Mouse (Mus musculus) naive thymus-derived CD4-positive, alpha-beta T cell, adult 2 months (primary cell): ENCODE measurements around the gene Psmb5.
A peak's percentile ranks its signal among the peaks of the same experiment; 100 is the strongest.
"Not testable (repeated sequence)": the region's sequence is repeated elsewhere in the genome, so short reads cannot be mapped to it uniquely, and the experiment has no call there.

ENCODE experiments used
- DNase-seq: peaks from one replicate; pipeline ENCODE4 v3.0.0-alpha.2; 2011; ENCODE audit warnings: low read depth

Psmb5 gene

DNA sequence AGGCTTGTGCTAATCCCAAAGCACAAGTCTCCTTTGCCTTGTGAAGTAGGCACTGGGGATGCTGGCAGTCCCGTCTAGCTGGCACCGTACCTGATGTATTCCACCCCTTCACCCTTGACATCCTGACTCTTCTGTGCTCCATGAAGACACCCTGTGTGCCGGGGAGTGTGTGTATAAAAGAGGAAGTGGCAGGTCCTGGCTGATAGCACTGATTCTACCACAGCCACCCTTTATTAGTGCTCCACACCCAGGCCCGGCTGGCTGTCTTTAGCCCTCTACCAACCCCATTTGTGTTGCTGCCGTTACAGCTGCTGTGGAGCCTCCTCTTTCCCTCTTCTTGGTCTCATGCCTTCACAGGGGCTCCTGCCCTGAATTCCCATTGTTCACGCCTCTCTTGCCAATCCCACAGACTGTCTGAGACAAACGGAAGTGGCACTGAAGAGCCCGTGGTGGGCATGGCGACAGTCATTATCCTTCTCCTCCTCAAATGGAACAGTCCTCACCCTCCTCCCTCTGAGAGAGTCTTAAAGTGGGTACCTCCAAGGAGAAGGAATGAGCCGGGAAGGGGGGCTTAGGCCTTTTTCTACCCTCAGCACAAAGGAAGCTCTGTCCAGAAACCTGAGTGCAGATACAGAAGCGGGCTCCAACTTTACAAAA, 12.9 kb upstream of the Psmb5 start:
- no peak for DNase-seq

DNA sequence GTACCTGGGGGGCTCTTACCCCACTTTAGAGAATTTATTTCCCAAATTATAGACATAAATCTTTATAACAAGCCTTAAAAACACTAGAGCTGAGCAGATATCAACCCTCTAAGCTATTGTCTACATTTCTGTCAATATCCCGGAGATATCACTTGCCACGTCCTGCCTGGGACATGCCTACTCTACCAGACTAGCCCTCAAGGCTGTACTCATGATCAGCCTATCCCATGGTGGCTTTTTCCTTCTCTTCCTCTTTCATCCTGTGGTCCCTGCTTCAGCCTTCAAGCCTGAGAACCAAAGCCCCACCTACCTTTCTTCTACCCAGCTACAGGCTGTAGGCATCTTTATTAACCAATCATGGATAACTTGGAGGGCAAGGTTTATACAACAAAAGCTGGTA, 12.0 kb upstream of the Psmb5 start:
- DNase-seq: no peak

DNA sequence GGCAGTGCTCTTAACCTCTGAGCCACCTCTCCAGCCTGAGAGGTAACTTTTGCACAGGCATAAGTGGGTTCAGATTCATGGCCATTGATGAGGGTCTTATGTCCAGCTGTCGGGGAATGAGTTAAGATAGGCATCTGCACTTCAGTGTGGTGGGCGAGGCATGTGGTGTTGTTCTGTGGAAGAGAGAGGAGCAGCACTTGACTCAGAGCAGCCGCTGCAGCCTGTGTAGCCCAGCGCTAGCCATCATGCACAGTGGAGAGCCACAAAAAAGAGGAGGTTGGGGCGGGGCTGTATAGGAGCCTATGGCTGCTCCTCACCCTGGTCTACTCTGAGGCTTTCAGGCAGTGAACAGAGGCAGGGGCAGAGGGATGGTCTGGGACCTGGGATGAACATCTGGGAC, 10.3 kb upstream of the Psmb5 start:
- DNase-seq: no peak

DNA sequence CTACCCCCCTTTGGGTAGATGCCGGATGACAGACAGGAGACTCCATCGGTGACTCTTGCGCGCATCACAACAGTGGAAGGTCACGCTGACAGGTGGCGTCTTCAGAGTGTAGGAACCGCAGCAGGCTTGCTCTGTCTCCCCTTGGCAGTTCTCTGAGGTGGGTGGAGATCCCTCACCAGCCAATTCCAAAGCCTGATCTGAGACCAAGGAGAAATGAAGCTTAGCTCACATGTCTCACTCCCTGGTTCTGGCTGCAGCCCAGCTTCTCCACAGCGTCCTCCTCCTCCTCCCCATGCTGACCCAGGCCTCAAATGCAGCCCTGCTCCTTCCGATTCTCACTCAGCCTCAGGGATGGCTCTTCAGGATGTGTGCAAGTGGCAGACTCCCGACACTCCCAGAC, 7.2 kb upstream of the Psmb5 start:
- no peak for DNase-seq

DNA sequence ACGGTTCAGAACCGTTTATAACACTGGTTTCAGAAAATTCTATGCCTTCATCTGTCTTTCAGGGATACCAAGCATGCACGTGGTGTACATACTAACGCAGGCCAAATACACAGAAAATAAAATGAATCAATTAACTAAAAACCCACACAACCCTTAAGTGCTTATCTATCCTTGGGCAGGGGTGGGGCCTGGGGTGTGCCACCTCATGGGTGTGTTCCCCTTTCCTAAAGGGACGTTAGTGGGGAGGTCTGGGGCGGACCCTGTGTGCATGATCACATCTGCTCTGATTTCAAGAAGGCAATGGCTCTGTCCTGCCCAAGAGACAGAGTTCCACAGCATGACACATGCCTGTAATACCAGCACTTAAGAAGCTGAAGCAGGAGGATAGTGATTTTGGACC, 5.5 kb upstream of the Psmb5 start:
- no peak for DNase-seq

DNA sequence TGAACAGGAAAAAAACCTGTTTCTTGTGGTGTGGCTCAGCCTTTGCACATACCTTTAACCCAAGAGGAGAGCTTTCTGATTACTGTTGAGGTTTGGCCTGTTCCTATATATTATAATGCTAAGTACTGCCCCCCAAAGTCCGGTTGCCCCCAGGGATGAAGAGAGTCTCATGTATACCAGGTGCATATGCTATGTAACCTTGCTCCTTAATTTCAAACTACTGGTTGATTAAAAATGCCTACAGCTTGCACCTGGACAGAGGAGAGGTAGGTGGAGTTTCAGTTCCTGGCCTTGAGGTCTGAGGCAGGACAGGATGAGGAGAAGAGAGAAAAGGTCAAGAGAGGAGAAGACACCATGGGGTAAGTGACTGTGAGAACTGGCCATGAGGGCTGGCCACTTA, 3.3 kb upstream of the Psmb5 start, which contains the start of gene Psmb11:
Gene Psmb11 (plus strand): TSS at position 301 of the 400 bp plus-strand sequence.
- DNase-seq: no peak

DNA sequence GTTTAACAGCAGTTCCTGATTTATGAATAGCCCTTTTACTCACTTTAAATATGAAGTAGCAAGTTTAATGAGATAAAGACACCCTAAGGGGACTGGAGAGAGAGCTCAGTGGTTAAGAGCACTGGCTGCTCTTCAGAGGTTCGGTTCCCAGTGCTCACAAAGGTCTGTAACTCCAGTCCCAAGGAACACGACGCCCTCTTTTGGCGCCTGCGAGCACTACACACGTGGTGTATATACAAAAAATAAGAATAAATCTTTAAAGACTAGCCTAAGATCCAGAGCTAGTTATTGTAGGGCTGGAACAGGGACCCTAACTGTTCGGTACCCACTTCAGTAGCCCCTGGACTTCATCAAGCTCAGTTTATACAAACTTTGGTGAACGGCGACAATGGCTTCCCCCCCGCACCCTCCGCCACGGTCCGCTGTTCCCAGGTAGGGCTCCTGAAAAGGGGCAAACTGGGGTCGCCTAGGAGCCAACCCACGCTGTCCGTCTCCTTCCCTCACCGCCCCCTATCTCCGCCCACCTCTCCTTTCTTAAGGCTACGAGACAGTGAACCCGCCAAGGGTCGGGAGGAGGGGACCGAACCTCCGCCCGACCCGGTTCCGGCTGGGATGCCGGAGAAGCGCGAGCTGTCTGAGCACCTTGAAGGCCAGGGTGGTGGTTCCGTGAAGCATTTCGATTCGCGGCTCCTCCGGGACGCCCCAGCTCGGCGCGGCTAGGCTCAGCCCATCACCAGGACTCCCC, 498 bp downstream of the Psmb5 start:
- DNase-seq: peak; percentile 68

DNA sequence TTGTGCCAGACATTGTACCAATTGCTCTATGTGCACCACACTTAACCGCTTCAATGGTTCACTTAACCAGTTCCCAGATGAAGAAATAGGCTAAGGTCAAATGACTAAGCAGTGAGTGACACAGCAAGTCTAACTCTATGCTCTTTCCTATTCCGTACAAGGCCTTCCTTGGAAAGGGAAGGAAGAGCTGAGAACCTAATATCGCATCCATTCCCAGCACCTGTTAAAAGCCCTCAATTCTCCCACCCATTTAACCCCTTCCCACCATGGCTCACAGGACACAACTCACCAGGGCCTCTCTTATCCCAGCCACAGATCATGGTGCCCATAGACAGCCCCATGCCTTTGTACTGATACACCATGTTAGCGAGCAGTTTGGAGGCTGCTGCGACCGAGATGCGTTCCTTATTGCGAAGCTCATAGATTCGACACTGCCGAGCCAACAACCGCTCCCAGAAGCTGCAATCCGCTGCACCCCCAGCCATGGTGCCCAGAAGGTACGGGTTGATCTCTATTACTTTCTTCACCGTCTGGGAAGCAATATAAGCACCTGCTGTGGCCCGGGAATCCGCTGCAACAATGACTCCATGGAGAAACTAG, 1.5 kb downstream of the Psmb5 start:
- no peak for DNase-seq

DNA sequence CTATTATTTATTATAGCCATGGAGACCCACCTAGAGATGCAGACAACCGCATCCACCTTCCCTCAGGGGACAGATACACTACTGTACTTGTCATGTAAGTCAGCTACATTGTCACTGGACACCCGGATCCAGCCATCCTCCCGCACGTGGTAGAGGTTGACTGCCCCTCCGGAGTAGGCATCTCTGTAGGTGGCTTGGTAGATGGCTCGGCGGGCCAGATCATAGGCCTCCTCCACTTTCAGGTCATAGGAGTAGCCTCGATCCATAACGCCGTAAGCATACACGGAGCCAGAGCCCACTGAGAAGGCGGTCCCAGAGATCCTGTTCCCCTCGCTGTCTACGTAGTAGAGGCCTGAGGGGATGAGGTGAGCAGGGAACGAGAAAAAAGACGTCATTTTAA, 3.7 kb downstream of the Psmb5 start:
- DNase-seq: not testable (repeated sequence)

DNA sequence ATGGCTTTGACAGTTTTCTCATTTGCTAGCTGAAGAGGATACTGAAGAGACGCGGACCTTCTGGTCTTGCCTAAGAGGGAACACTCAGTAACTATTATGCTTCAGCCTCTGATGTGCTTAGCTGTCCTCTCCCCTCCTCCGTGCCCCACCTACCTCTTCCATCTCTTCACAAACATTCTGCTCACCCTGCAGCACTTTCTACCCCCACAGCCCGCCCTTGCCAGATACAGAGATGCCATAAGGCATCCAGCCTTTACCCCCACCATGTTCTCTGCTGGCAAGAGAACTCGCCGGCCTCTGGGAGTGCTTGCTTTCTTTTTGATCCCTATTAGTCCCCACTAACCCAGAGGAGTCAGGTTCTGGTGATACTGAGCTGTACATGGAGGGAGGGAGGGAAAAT, 7.2 kb downstream of the Psmb5 start:
- no peak for DNase-seq

DNA sequence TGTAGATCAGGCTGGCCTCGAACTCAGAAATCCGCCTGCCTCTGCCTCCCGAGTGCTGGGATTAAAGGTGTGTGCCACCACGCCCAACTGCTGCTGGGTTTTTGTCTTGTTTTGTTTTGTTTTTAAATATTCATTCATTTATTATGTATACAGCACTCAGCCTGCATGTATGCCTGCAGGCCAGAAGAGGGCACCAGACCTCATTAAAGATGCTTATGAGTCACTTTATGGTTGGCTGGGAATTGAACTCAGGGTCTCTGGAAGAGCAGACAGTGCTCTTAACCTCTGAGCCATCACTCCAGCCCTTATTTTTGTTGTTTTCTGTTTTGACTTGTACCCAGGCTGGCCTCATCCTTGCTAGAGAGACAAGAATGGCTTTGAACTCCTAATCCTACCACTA, 7.9 kb downstream of the Psmb5 start:
- peak; percentile 65 for DNase-seq

DNA sequence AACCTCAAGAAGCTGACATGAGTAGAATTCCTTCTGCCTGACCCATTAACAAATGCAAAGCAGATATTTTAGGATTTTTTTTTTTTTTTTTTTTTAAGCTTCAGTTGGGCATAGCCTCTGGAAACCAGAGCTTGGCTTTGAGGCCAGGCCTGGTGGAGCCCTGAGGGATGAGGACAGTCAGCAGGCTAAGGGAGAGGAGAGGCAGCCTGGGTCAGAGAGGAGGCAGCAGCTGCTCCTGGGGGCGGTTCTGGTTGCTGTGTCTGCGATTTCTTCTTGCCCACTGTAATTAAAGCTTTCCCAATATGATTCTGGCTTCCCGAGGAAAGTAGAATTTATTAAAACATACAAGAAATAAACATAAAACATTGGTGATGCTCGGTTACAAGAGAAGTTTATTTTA, 8.6 kb downstream of the Psmb5 start:
- DNase-seq: no peak

DNA sequence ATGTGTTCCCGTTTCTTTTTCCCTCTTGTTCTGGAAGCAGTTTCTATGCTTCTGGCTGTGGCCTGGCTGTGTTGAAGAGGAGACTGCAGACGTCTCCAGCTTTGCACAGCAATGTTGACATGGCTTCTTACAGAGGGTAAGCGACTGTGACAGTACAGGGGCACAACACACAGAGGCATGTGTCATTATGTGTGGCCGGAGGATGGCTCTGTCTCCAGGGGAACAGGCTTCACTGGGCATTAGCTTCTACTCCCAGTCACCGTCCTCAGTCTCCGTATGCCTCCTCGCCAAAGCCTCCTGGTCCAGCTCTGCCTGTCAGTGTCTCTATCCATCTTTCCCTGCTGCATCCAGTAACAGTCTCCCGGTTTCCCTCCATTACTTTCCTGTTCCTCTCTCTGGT, 10.6 kb downstream of the Psmb5 start:
- no peak for DNase-seq

DNA sequence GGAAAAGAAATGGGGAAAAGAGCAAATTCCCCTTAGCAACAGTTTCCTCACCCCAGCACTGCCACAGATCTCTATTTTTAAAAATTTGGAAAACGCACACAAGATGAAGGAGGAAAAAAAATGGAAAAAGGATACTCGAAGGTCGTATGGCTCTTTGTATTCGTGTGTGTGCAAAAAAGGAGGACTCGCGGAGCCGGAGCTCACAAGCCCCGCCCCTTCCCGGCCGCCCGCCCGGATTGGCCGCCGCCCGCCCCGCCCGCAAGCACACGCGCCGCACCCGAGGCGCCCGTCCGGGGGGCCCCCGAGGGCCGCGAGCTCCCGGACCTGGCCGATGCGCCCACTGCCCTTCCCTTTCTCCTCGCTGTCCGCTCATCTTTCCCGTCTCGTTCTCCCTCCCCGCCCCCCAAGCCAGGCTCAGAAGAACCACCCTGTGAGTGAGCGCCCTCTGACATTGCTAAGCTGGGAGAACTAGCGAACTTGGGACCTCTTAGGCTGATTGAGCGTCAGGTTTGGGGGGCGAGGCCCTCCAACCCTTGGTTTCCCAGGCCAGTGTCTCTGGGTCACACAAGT, 12.0 kb downstream of the Psmb5 start, which contains the start of gene 4931414P19Rik:
Gene 4931414P19Rik (minus strand): TSS at position 242 of the 570 bp plus-strand sequence.
- peak; percentile 77 for DNase-seq

DNA sequence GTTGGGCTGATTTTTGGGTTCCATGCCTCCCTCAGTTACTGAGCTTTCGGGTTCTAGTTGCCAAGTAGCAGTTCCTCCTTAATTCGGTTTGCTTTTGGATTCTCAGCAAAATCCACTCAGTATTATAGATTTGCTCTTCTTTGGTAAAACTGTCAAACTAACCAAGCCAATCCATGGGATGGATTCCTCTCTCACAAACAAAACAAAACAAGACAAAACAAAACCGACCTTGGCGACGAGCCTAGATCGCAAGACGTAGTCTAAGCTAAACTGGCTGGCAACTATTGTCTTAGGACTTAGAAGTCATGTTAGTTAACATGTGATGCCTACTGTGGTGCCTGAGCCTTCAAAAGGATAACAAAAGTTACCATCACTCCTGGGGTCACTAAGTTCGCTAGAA, 14.1 kb downstream of the Psmb5 start:
- no peak for DNase-seq

DNA sequence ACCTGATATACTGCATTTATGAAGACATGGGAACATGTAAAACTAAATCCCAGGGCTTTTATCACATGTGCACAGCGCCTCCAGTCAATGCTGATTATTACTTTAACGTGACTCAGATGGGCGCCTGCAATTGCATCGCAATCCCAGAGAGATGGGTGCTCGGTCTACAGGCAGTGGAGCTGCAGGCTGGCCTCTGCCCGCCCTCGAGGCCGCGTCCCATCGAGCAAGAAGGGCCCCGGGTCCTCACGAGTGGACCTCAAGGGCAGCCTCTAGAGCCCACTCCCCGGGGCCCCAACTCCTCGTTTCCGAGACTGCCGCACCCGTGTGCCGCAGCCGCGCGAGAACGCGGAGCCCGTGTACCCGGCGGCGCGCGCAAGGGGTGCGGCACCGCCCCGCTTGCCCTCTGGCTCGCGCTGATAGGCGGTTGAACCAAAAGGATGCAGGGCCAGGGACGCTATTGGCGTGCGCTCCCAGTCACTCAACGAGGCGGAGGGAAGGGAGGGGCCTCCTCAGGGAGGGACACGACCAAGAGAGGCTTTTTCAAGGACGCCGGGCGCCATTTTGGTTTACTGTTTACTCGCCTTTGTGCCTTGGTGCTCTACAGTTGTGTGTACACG, 14.7 kb downstream of the Psmb5 start:
- DNase-seq: peak; percentile 97

DNA sequence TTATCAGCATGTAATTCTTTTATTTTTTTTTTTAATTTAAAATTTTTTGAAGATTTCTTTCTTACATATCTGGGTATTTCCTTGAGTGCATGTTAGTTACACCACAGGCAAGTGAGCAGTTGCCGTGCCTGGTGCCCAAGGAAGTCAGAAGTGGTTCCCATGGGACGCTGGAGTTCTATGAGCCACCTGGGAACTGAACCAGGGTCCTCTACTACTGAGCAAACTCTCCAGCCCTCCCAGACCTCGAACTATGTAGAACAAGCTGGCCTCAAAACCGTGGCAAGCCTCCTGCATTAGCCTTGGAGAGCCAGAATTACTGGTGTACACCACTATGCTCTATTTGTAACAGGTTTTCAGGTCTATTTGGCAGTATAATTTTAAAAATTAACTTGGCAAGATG, 15.2 kb downstream of the Psmb5 start:
- DNase-seq: no peak

DNA sequence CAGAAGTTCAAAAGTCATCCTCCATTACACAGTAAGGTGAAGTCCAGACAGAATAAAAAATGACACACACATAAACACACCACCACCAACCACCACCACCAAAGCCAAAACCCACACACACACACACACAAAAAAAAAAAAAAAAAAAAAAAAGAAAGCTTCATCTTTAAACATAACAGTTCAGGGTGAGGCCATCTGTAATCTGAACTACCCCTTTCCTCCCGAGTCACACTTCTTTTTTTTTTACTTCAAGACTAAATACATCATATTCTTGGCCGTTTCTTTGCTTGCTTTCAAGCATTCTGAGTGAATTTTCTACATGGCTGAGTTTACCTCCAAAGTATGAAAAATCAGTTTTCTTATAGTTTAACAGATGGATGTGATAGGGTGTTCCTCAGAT, 16.2 kb downstream of the Psmb5 start:
- DNase-seq: no peak

DNA sequence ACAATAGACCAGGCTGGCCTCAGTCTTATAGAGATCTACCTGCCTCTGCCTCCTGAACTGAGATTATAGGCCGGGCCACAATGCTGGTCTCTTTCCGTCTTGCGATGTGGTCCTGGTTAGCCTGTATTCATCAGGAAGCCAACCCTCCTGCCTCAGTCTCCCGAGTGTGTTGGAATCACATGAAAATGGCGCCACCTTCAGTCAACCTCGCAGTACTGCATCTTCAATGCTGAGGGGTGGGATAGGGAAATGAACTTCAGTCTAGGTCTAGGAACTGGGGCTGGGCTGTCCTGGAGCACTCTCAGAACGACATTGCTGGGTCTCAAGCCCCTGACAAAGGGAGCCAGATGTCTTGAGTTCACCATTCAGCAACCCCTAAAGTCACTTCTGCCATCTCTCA, 20.7 kb downstream of the Psmb5 start:
- peak; percentile 71 for DNase-seq

DNA sequence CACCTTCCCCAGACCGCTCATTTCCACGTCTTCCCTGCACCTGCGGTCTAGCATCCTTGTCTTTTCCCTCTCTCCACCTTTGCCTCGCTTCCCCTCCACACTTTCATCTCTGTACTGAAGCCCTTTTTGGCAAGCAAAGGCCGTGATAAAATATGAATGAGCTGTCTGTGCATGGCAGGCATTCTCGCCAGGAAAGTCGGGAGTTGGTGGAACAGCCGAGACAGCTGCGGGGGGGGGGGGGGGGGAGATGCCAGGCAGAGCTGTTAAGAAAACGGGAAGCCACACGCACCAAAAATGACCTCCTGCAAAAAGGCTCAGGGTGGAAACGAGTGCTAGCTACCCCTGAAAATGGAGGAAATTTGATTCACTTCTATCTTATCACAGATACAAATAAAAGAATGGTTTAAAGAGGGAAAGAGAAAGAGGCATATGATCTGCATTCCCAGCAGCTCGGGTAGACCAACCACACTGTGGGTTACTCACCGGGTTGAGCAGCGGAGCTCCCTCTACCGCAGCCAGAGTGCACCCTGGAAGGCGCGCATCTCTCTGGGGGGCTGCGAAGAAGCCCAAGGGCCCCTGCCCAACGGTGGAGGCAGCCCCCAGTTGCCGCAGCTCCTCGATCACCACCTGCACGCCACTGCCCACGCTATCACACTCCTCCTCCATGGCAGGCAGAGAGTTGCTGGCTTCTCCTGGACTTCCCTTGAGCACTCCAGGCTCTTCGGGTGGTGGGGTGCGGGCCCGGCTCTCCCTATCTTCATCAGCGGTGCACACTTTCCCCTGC, 23.0 kb downstream of the Psmb5 start:
- DNase-seq: no peak

DNA sequence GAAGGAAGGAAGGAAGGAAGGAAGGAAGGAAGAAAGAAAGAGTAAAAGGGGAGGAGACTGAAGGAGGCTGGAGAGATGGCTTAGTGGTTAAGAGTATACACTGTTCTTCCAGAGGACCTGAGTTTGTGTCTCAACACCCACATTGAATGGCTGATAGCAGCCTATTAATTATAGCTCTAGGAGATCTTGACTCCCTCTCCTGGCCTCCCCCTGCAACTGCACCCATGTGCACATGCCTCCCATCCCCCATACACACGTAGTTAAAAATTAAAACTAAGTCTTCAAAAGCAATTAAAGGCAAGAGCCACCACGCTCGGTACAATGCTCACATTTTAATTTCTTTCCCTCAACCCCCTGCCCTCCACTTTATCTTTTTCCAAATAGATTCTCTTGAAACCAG, 23.8 kb downstream of the Psmb5 start:
- DNase-seq: no peak
